13 mouse cellular contexts compared by ENCODE assay signal in the genomic region with DNA sequence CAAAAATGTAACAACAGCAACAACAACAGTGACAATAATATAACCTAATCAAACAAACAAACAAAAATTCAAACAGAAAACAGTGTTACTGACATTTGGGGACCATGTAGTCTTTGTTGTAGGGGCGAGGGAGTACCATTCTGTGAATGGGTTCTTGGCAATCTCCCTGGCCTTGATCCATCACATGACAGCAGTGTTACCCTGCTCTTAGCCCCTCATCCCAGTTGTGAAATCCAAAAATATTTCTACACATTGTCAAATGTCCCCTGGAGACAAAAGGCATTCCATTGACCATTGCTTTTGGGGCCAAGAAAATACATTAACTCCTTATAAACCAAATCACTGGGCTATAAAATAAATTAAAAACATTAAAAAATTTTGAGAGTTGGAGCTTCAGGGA.
"Had no signal": no experiment of that assay in that cellular context is flagged by ENCODE, and none has a peak within 500 bp of the region (broad histone marks: within the 10 kb centered on the region; RNA-seq: fewer than 3 reads in every experiment).

No protein-coding gene starts in this region.

- H3K4me2 ChIP-seq: liver, embryonic 13.5 days; midbrain, embryonic 11.5 days had no signal

- ATAC-seq: inflammation-experienced regulatory T-cells, adult 6 months had no signal

- DNase-seq: kidney, adult 18-20 months; kidney, adult 9 months; kidney, postnatal 14 days; kidney, postnatal 4 days; layer of hippocampus, postnatal 36 days; liver, embryonic 13.5 days; midbrain, embryonic 14.5 days; thymus, adult 2 months; thymus, postnatal 25 days had no signal

- H3K27me3 ChIP-seq: liver, embryonic 13.5 days had no signal

- H3K27ac ChIP-seq: left cerebral cortex, adult 2 months; liver, embryonic 13.5 days; stomach, postnatal 0 days had no signal

- H3K4me3 ChIP-seq: left cerebral cortex, adult 2 months; liver, embryonic 13.5 days had no signal

- H3K4me1 ChIP-seq: liver, embryonic 13.5 days had no signal

- H3K9ac ChIP-seq: liver, embryonic 13.5 days had no signal

- H3K36me3 ChIP-seq: liver, embryonic 13.5 days had no signal

- H3K9me3 ChIP-seq: liver, embryonic 13.5 days had no signal
